Mouse (Mus musculus): ENCODE measurements around the gene Hic2. TPM values are rescaled to one million over a fixed set of nuclear protein-coding genes. Genes with fewer than 3 reads are reported as not detected.
A peak's percentile ranks its signal among the peaks of the same experiment; 100 is the strongest.

The Hic2 gene
- polyA plus RNA-seq, 1 experiment, result 1.2 TPM

- peaks cover 31% of the 10 kb centered on the region for H3K36me3 ChIP-seq (ENCODE audit: control insufficient read depth, insufficient read depth, low read length)
- WGBS, result 93% methylated on average over 6 of the region's 6 CpGs
- no peak for TF ChIP-seq POLR2A (IDR thresholded peaks at IDR 0.05; ENCODE audit: low read depth, low read length)
- TF ChIP-seq CTCF (IDR thresholded peaks at IDR 0.05; ENCODE audit: extremely low read depth, insufficient read depth, insufficient read length, insufficient replicate concordance), result no peak
Observed at GRCm38 (mm10) chr16:17283151-17283550, 49.8 kb downstream of the Hic2 start.

GRCm38 (mm10) chr16:17287103-17287502, 53.7 kb downstream of the Hic2 start:
- H3K27me3 ChIP-seq (ENCODE audit: control insufficient read depth, insufficient read depth, low read length), result no peaks in the 10 kb centered on the region
- H3K4me1 ChIP-seq (ENCODE audit: control insufficient read depth, insufficient read depth, insufficient read length), result no peaks in the 10 kb centered on the region
- H3K36me3 ChIP-seq (ENCODE audit: control insufficient read depth, insufficient read depth, low read length), result peaks cover 23% of the 10 kb centered on the region
- TF ChIP-seq CTCF (IDR thresholded peaks at IDR 0.05; ENCODE audit: extremely low read depth, insufficient read depth, insufficient read length, insufficient replicate concordance) (no peak), POLR2A (IDR thresholded peaks at IDR 0.05; ENCODE audit: low read depth, low read length) (no peak)
- no peak overlapping the region for H3K27ac ChIP-seq (ENCODE audit: insufficient read depth, low read length)
- 92% methylated on average over 2 of the region's 2 CpGs for WGBS
- H3K4me3 ChIP-seq (ENCODE audit: extremely low read depth, insufficient read depth, insufficient read length), result no peak overlapping the region
- no peak for DNase-seq (ENCODE audit: low read depth in 1 of 2, low spot score in 2 of 2)

More at GRCm38 (mm10) chr16:17283151-17283550, 49.8 kb downstream of the Hic2 start:
- Histone ChIP-seq H3K4me1 (ENCODE audit: control insufficient read depth, insufficient read depth, insufficient read length) (no peaks in the 10 kb centered on the region), H3K4me3 (ENCODE audit: extremely low read depth, insufficient read depth, insufficient read length) (no peak overlapping the region), H3K27me3 (ENCODE audit: control insufficient read depth, insufficient read depth, low read length) (no peaks in the 10 kb centered on the region), H3K27ac (ENCODE audit: insufficient read depth, low read length) (no peak overlapping the region)
- no peak for DNase-seq (ENCODE audit: low read depth in 1 of 2, low spot score in 2 of 2)

GRCm38 (mm10) chr16:17291016-17291415, 57.6 kb downstream of the Hic2 start:
- H3K27ac ChIP-seq (ENCODE audit: insufficient read depth, low read length), result no peak overlapping the region
- WGBS, result 96% methylated on average over 2 of the region's 2 CpGs
- TF ChIP-seq CTCF (IDR thresholded peaks at IDR 0.05; ENCODE audit: extremely low read depth, insufficient read depth, insufficient read length, insufficient replicate concordance) (no peak), POLR2A (IDR thresholded peaks at IDR 0.05; ENCODE audit: low read depth, low read length) (no peak)
- peaks cover 17% of the 10 kb centered on the region for H3K36me3 ChIP-seq (ENCODE audit: control insufficient read depth, insufficient read depth, low read length)
- H3K4me3 ChIP-seq (ENCODE audit: extremely low read depth, insufficient read depth, insufficient read length), result no peak overlapping the region
- no peaks in the 10 kb centered on the region for H3K4me1 ChIP-seq (ENCODE audit: control insufficient read depth, insufficient read depth, insufficient read length)
- no peaks in the 10 kb centered on the region for H3K27me3 ChIP-seq (ENCODE audit: control insufficient read depth, insufficient read depth, low read length)
- no peak for DNase-seq (ENCODE audit: low read depth in 1 of 2, low spot score in 2 of 2)

- no peak overlapping the region for H3K4me3 ChIP-seq (ENCODE audit: extremely low read depth, insufficient read depth, insufficient read length)
- H3K27me3 ChIP-seq (ENCODE audit: control insufficient read depth, insufficient read depth, low read length), result no peaks in the 10 kb centered on the region
- peak; percentile 21 to 76 for DNase-seq (ENCODE audit: low read depth in 1 of 2, low spot score in 2 of 2)
- 2% methylated on average over 2 of the region's 2 CpGs for WGBS
- H3K36me3 ChIP-seq (ENCODE audit: control insufficient read depth, insufficient read depth, low read length), result peaks cover 27% of the 10 kb centered on the region
- TF ChIP-seq POLR2A (IDR thresholded peaks at IDR 0.05; ENCODE audit: low read depth, low read length), result no peak
- TF ChIP-seq CTCF (IDR thresholded peaks at IDR 0.05; ENCODE audit: extremely low read depth, insufficient read depth, insufficient read length, insufficient replicate concordance), result peak; percentile 91; the same call in 1 of the 2 replicates
- no peaks in the 10 kb centered on the region for H3K4me1 ChIP-seq (ENCODE audit: control insufficient read depth, insufficient read depth, insufficient read length)
- H3K27ac ChIP-seq (ENCODE audit: insufficient read depth, low read length), result no peak overlapping the region
Observed at GRCm38 (mm10) chr16:17292751-17293150, 59.4 kb downstream of the Hic2 start.

- TF ChIP-seq POLR2A (IDR thresholded peaks at IDR 0.05; ENCODE audit: low read depth, low read length) (no peak), CTCF (IDR thresholded peaks at IDR 0.05; ENCODE audit: extremely low read depth, insufficient read depth, insufficient read length, insufficient replicate concordance) (no peak)
- Histone ChIP-seq H3K36me3 (ENCODE audit: control insufficient read depth, insufficient read depth, low read length) (peaks cover 33% of the 10 kb centered on the region), H3K4me3 (ENCODE audit: extremely low read depth, insufficient read depth, insufficient read length) (no peak overlapping the region)
Observed at GRCm38 (mm10) chr16:17300818-17301217, 67.4 kb downstream of the Hic2 start.

GRCm38 (mm10) chr16:17303521-17304245, 70.3 kb downstream of the Hic2 start:
- no peaks in the 10 kb centered on the region for H3K27me3 ChIP-seq (ENCODE audit: control insufficient read depth, insufficient read depth, low read length)
- peaks cover 8% of the 10 kb centered on the region; the same call in 1 of the 2 replicates for H3K4me1 ChIP-seq (ENCODE audit: control insufficient read depth, insufficient read depth, insufficient read length)
- TF ChIP-seq CTCF (IDR thresholded peaks at IDR 0.05; ENCODE audit: extremely low read depth, insufficient read depth, insufficient read length, insufficient replicate concordance), result no peak
- no peak for TF ChIP-seq POLR2A (IDR thresholded peaks at IDR 0.05; ENCODE audit: low read depth, low read length)
- no peak overlapping the region for H3K4me3 ChIP-seq (ENCODE audit: extremely low read depth, insufficient read depth, insufficient read length)
- WGBS, result 66% methylated on average over 5 of the region's 5 CpGs
- H3K36me3 ChIP-seq (ENCODE audit: control insufficient read depth, insufficient read depth, low read length), result peaks cover 31% of the 10 kb centered on the region
- peak in 1 of 2 experiments; percentile 60 for DNase-seq (ENCODE audit: low read depth in 1 of 2, low spot score in 2 of 2)
- H3K27ac ChIP-seq (ENCODE audit: insufficient read depth, low read length), result no peak overlapping the region

More at GRCm38 (mm10) chr16:17300818-17301217, 67.4 kb downstream of the Hic2 start:
- WGBS, result 46% methylated on average over 3 of the region's 3 CpGs
- Histone ChIP-seq H3K27me3 (ENCODE audit: control insufficient read depth, insufficient read depth, low read length) (no peaks in the 10 kb centered on the region), H3K27ac (ENCODE audit: insufficient read depth, low read length) (no peak overlapping the region), H3K4me1 (ENCODE audit: control insufficient read depth, insufficient read depth, insufficient read length) (peaks cover 8% of the 10 kb centered on the region; the same call in 1 of the 2 replicates)
- DNase-seq (ENCODE audit: low read depth in 1 of 2, low spot score in 2 of 2), result peak in 1 of 2 experiments; percentile 18

GRCm38 (mm10) chr16:17307461-17307860, 74.1 kb downstream of the Hic2 start:
- peaks cover 29% of the 10 kb centered on the region for H3K36me3 ChIP-seq (ENCODE audit: control insufficient read depth, insufficient read depth, low read length)
- H3K4me3 ChIP-seq (ENCODE audit: extremely low read depth, insufficient read depth, insufficient read length), result no peak overlapping the region
- TF ChIP-seq POLR2A (IDR thresholded peaks at IDR 0.05; ENCODE audit: low read depth, low read length), result no peak
- no peak for TF ChIP-seq CTCF (IDR thresholded peaks at IDR 0.05; ENCODE audit: extremely low read depth, insufficient read depth, insufficient read length, insufficient replicate concordance)
- H3K27ac ChIP-seq (ENCODE audit: insufficient read depth, low read length), result no peak overlapping the region
- peaks cover 6% of the 10 kb centered on the region; the same call in 1 of the 2 replicates for H3K4me1 ChIP-seq (ENCODE audit: control insufficient read depth, insufficient read depth, insufficient read length)
- no peak for DNase-seq (ENCODE audit: low read depth in 1 of 2, low spot score in 2 of 2)
- 95% methylated on average over 5 of the region's 5 CpGs for WGBS
- H3K27me3 ChIP-seq (ENCODE audit: control insufficient read depth, insufficient read depth, low read length), result no peaks in the 10 kb centered on the region
